Mouse (Mus musculus) spleen, adult 2 months (tissue): ENCODE measurements around the gene Slc25a44.
"Not testable (repeated sequence)": the region's sequence is repeated elsewhere in the genome, so short reads cannot be mapped to it uniquely, and the experiment has no call there.

ENCODE experiments used
- CTCF ChIP-seq: fragments of 200-500 bp; IDR thresholded peaks from 2 replicates; pipeline ENCODE4 v1.5.1; 2011; ENCODE audit warnings: mild to moderate bottlenecking, inconsistent platforms; ENCODE audit not compliant: insufficient read depth, insufficient read length, insufficient replicate concordance; ENCODE audit errors: extremely low read depth
- POLR2A ChIP-seq: fragments of 200-500 bp; IDR thresholded peaks from 2 replicates; pipeline ENCODE4 v1.6.1; 2011; ENCODE audit warnings: low read depth, low read length, inconsistent platforms

DNA sequence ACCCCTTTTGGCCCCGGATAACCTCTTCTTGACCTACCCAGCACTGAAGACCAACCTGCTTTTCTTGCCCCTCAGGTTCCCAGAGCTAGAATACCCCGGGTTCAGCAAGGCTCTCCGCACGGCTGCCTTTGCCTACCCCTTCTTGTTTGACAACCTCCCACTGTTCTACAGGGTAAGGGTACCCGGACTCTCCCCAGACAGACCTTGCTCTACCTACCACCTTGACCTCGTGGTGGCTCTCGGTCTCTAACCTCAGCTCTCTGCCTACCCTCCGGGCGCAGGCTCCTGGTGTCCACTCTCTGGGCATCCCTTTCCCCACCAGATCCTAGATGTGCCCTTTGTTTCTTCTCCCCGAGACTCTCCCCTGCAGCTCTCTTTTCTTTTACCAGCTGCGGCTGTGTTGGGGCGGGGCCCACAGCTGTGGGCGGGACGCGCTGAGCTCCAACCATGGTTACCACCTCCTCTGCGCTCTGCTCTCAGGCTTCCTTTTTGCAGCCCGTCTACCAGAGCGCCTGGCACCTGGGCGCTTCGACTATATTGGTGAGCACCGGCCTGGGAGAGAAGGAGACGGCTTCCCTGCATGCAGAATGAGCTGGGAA is 58.0 kb downstream of the Slc25a44 start:
- not testable (repeated sequence) for TF ChIP-seq CTCF, POLR2A
